ENCODE assay signal across 8 mouse cellular contexts in genomic region chr19:8953135-8954039, GRCm38 (mm10). TPM values are rescaled to one million over a fixed set of nuclear protein-coding genes. Genes with fewer than 3 reads are reported as not detected.
DNase-seq lines count a peak whose midpoint lies in the region; ATAC-seq and TF ChIP-seq lines count a peak whose summit lies in the region.

Tut1 (plus strand) TSS chr19:8953847.

- peak; percentile 84 for DNase-seq in 3134 (ENCODE audit: extremely low read depth, insufficient read length, low spot score)
- peak; percentile 87 to 88 for DNase-seq in adrenal gland, postnatal 36 days
- DNase-seq in heart, adult 18-20 months = peak; percentile 95 to 96
- peak; percentile 98 for DNase-seq in kidney, adult 2 months
- peak; percentile 80 to 97 for DNase-seq in spleen, adult 2 months (ENCODE audit: low read depth in 1 of 2, low spot score in 2 of 2)

- peaks cover 71% of the 10 kb centered on the region for H3K36me3 ChIP-seq in embryonic facial prominence, embryonic 13.5 days
- peaks cover 2% of the 10 kb centered on the region for H3K36me3 ChIP-seq in kidney, adult 2 months (ENCODE audit: control insufficient read depth, insufficient read depth, low read length)
- peaks cover 71% of the 10 kb centered on the region for H3K36me3 ChIP-seq in limb, embryonic 12.5 days
- H3K36me3 ChIP-seq in midbrain, embryonic 15.5 days (replicated peaks) = peaks cover 30% of the 10 kb centered on the region
- H3K36me3 ChIP-seq in spleen, adult 2 months (ENCODE audit: control insufficient read depth, insufficient read depth, low read length) = peaks cover 25% of the 10 kb centered on the region

- peak; percentile 90 for ATAC-seq in embryonic facial prominence, embryonic 13.5 days (ENCODE audit: insufficient number of reproducible peaks, insufficient read depth, low FRiP score, low TSS enrichment, low read depth)
- peak; percentile 90 for ATAC-seq in limb, embryonic 12.5 days (ENCODE audit: insufficient number of reproducible peaks, insufficient read depth, low FRiP score, low TSS enrichment, low read depth)
- ATAC-seq in midbrain, embryonic 15.5 days (replicated peaks) = peak; percentile 95

- 3% methylated on average over 46 of the region's 46 CpGs for WGBS in embryonic facial prominence, embryonic 13.5 days
- WGBS in kidney, adult 2 months = 2% methylated on average over 46 of the region's 46 CpGs
- whole genome bisulfite sequencing in limb, embryonic 12.5 days = 3% methylated on average over 46 of the region's 46 CpGs
- WGBS in midbrain, embryonic 15.5 days = 2% methylated on average over 46 of the region's 46 CpGs
- 1% methylated on average over 46 of the region's 46 CpGs for WGBS in spleen, adult 2 months

- no peak for TF ChIP-seq CTCF in kidney, adult 2 months (conservative IDR thresholded peaks at IDR 0.05; ENCODE audit: insufficient read depth, insufficient read length, low read depth, low read length)
- no peak for TF ChIP-seq CTCF in spleen, adult 2 months (IDR thresholded peaks at IDR 0.05; ENCODE audit: extremely low read depth, insufficient read depth, insufficient read length, insufficient replicate concordance)

- H3K27ac ChIP-seq in embryonic facial prominence, embryonic 13.5 days = peak within 1 kb of the TSS; percentile 86
- H3K27ac ChIP-seq in kidney, adult 2 months (ENCODE audit: insufficient read depth, low read depth, low read length) = no peak within 1 kb of the TSS
- peak within 1 kb of the TSS; percentile 69 for H3K27ac ChIP-seq in limb, embryonic 12.5 days
- H3K27ac ChIP-seq in midbrain, embryonic 15.5 days = peak within 1 kb of the TSS; percentile 89
- peak within 1 kb of the TSS; percentile 90 for H3K27ac ChIP-seq in spleen, adult 2 months (ENCODE audit: insufficient read depth, low read length)

- H3K27me3 ChIP-seq in embryonic facial prominence, embryonic 13.5 days = no peaks in the 10 kb centered on the region
- no peaks in the 10 kb centered on the region for H3K27me3 ChIP-seq in kidney, adult 2 months (replicated peaks; ENCODE audit: control insufficient read depth, insufficient read depth, low read length)
- H3K27me3 ChIP-seq in limb, embryonic 12.5 days = no peaks in the 10 kb centered on the region
- no peaks in the 10 kb centered on the region for H3K27me3 ChIP-seq in midbrain, embryonic 15.5 days (replicated peaks)
- no peaks in the 10 kb centered on the region for H3K27me3 ChIP-seq in spleen, adult 2 months (ENCODE audit: control insufficient read depth, insufficient read depth, low read length)

- no peaks in the 10 kb centered on the region for H3K9me3 ChIP-seq in embryonic facial prominence, embryonic 13.5 days
- no peaks in the 10 kb centered on the region for H3K9me3 ChIP-seq in limb, embryonic 12.5 days
- no peaks in the 10 kb centered on the region for H3K9me3 ChIP-seq in midbrain, embryonic 15.5 days

- peaks cover 26% of the 10 kb centered on the region for H3K4me1 ChIP-seq in embryonic facial prominence, embryonic 13.5 days
- peaks cover 6% of the 10 kb centered on the region; the same call in 1 of the 2 replicates for H3K4me1 ChIP-seq in kidney, adult 2 months (ENCODE audit: control insufficient read depth, insufficient read depth, low read length)
- H3K4me1 ChIP-seq in limb, embryonic 12.5 days (replicated peaks) = peaks cover 20% of the 10 kb centered on the region; the same call in 1 of the 2 replicates
- H3K4me1 ChIP-seq in midbrain, embryonic 15.5 days = peaks cover 31% of the 10 kb centered on the region
- peaks cover 7% of the 10 kb centered on the region; the same call in 1 of the 2 replicates for H3K4me1 ChIP-seq in spleen, adult 2 months (ENCODE audit: control insufficient read depth, insufficient read depth, insufficient read length)

- H3K4me3 ChIP-seq in embryonic facial prominence, embryonic 13.5 days = peak within 1 kb of the TSS; percentile 83
- peak within 1 kb of the TSS; percentile 64 for H3K4me3 ChIP-seq in kidney, adult 2 months (ENCODE audit: insufficient read depth, low read depth, low read length)
- peak within 1 kb of the TSS; percentile 80 for H3K4me3 ChIP-seq in limb, embryonic 12.5 days (replicated peaks)
- H3K4me3 ChIP-seq in midbrain, embryonic 15.5 days = peak within 1 kb of the TSS; percentile 79
- peak within 1 kb of the TSS; percentile 91 for H3K4me3 ChIP-seq in spleen, adult 2 months (ENCODE audit: extremely low read depth, insufficient read depth, insufficient read length)

- TF ChIP-seq POLR2A in kidney, adult 2 months (IDR thresholded peaks at IDR 0.05; ENCODE audit: low read depth, low read length) = peak; percentile 51
- peak; percentile 40; the same call in 1 of the 2 replicates for TF ChIP-seq POLR2A in spleen, adult 2 months (IDR thresholded peaks at IDR 0.05; ENCODE audit: low read depth, low read length)

- H3K4me2 ChIP-seq in embryonic facial prominence, embryonic 13.5 days = peak within 1 kb of the TSS; percentile 82
- H3K4me2 ChIP-seq in limb, embryonic 12.5 days = peak within 1 kb of the TSS; percentile 88
- peak within 1 kb of the TSS; percentile 89 for H3K4me2 ChIP-seq in midbrain, embryonic 15.5 days

- peak within 1 kb of the TSS; percentile 81 for H3K9ac ChIP-seq in embryonic facial prominence, embryonic 13.5 days
- H3K9ac ChIP-seq in limb, embryonic 12.5 days (replicated peaks) = peak within 1 kb of the TSS; percentile 77
- peak within 1 kb of the TSS; percentile 54 for H3K9ac ChIP-seq in midbrain, embryonic 15.5 days

RNA-seq across cellular contexts. Expression of gene Tut1, which starts in this region (rescaled TPM):
- 10 to 100 TPM; 20.7 to 24.4 TPM for total RNA-seq in adrenal gland, postnatal 36 days (2021)
- polyA plus RNA-seq in embryonic facial prominence, embryonic 13.5 days (2015; fragmentation: Nextera tagmentation; extraction: Ambion mirVana) = 33.6 and 34.5 TPM in 2 replicates
- total RNA-seq in heart, adult 18-20 months (2021) = 1 to 10 TPM; 8.2 to 9.5 TPM
- polyA plus RNA-seq in kidney, adult 2 months (2012; rRNA removed) = 14.1 and 14.3 TPM in 2 replicates
- 37.9 and 39.7 TPM in 2 replicates for polyA plus RNA-seq in limb, embryonic 12.5 days (2016; fragmentation: Nextera tagmentation; extraction: Ambion mirVana)
- 27.5 and 30.5 TPM in 2 replicates for polyA plus RNA-seq in midbrain, embryonic 15.5 days (2015; fragmentation: Nextera tagmentation; extraction: Ambion mirVana)
- polyA plus RNA-seq in spleen, adult 2 months (2012; rRNA removed) = 18.3 and 22.3 TPM in 2 replicates
